In genomic region chr6:115135332-115135649, GRCm38 (mm10) we compare ENCODE assay signal across 8 mouse cellular contexts. TPM values are rescaled to one million over a fixed set of nuclear protein-coding genes. Genes with fewer than 3 reads are reported as not detected.
DNase-seq lines count a peak whose midpoint lies in the region; ATAC-seq and TF ChIP-seq lines count a peak whose summit lies in the region.

No protein-coding gene starts in this region.

- TF ChIP-seq EP300 in liver, postnatal 0 days (IDR thresholded peaks at IDR 0.05; ENCODE audit: low read depth) = no peak

- DNase-seq in heart, adult 8-10 months (ENCODE audit: low spot score) = no peak
- peak; percentile 7 for DNase-seq in R1 (ENCODE audit: low read depth, low spot score)
- DNase-seq in liver, postnatal 0 days = no peak
- no peak for DNase-seq in urinary bladder, postnatal 14 days (ENCODE audit: low spot score)
- DNase-seq in layer of hippocampus, postnatal 10 days (ENCODE audit: low spot score in 2 of 2) = no peak

- peaks cover 3% of the 10 kb centered on the region; the same call in 1 of the 2 replicates for H3K9me3 ChIP-seq in heart, embryonic 16.5 days (replicated peaks; ENCODE audit: control insufficient read depth, low read length)
- no peaks in the 10 kb centered on the region for H3K9me3 ChIP-seq in forebrain, embryonic 15.5 days
- H3K9me3 ChIP-seq in liver, postnatal 0 days (ENCODE audit: low read length) = no peaks in the 10 kb centered on the region

- no peak for TF ChIP-seq CTCF in liver, postnatal 0 days (IDR thresholded peaks at IDR 0.05; ENCODE audit: low read depth)

- peak overlapping the region; percentile 44 for H3K9ac ChIP-seq in heart, embryonic 16.5 days (ENCODE audit: low read length)
- peak overlapping the region; percentile 83 for H3K9ac ChIP-seq in forebrain, embryonic 15.5 days (replicated peaks)
- peak overlapping the region; percentile 34; the same call in 1 of the 2 replicates for H3K9ac ChIP-seq in liver, postnatal 0 days (replicated peaks)

- no peak overlapping the region for H3K27ac ChIP-seq in heart, embryonic 16.5 days (ENCODE audit: low read length)
- H3K27ac ChIP-seq in forebrain, embryonic 15.5 days (replicated peaks) = peak overlapping the region; percentile 51
- H3K27ac ChIP-seq in liver, postnatal 0 days (ENCODE audit: low read depth) = no peak overlapping the region

- H3K4me1 ChIP-seq in heart, embryonic 16.5 days (ENCODE audit: control insufficient read depth, insufficient read depth, low read length) = no peaks in the 10 kb centered on the region
- H3K4me1 ChIP-seq in forebrain, embryonic 15.5 days = peaks cover 10% of the 10 kb centered on the region; the same call in 1 of the 2 replicates
- H3K4me1 ChIP-seq in liver, postnatal 0 days (ENCODE audit: insufficient read depth) = peaks cover 6% of the 10 kb centered on the region; the same call in 1 of the 2 replicates

- ATAC-seq in heart, embryonic 16.5 days (replicated peaks; ENCODE audit: extremely low read depth, insufficient read depth, low FRiP score) = no peak
- ATAC-seq in forebrain, embryonic 15.5 days (replicated peaks) = no peak
- ATAC-seq in liver, postnatal 0 days = no peak
- ATAC-seq in activated CD4-positive, CD25-positive, alpha-beta regulatory T cell, adult 4 months = no peak

- peak overlapping the region; percentile 72 for H3K4me2 ChIP-seq in heart, embryonic 16.5 days (ENCODE audit: low read depth, low read length)
- H3K4me2 ChIP-seq in forebrain, embryonic 15.5 days (replicated peaks) = peak overlapping the region; percentile 77
- peak overlapping the region; percentile 77 for H3K4me2 ChIP-seq in liver, postnatal 0 days (ENCODE audit: low read depth, low read length)

- H3K36me3 ChIP-seq in heart, embryonic 16.5 days (ENCODE audit: control insufficient read depth, insufficient read depth) = no peaks in the 10 kb centered on the region
- no peaks in the 10 kb centered on the region for H3K36me3 ChIP-seq in forebrain, embryonic 15.5 days
- H3K36me3 ChIP-seq in liver, postnatal 0 days (replicated peaks; ENCODE audit: insufficient read depth, low read length) = no peaks in the 10 kb centered on the region

- peak overlapping the region; percentile 60 for H3K4me3 ChIP-seq in heart, embryonic 16.5 days (ENCODE audit: low read length)
- H3K4me3 ChIP-seq in forebrain, embryonic 15.5 days = peak overlapping the region; percentile 88
- peak overlapping the region; percentile 48 for H3K4me3 ChIP-seq in liver, postnatal 0 days (ENCODE audit: low read depth, low read length)

- WGBS in heart, embryonic 16.5 days = 2% methylated on average over 27 of the region's 27 CpGs
- WGBS in forebrain, embryonic 15.5 days = 2% methylated on average over 27 of the region's 27 CpGs
- WGBS in liver, postnatal 0 days (ENCODE audit: insufficient replicate concordance) = 3% methylated on average over 27 of the region's 27 CpGs

- peaks cover 23% of the 10 kb centered on the region for H3K27me3 ChIP-seq in heart, embryonic 16.5 days (ENCODE audit: control insufficient read depth, insufficient read depth, low read length)
- no peaks in the 10 kb centered on the region for H3K27me3 ChIP-seq in forebrain, embryonic 15.5 days
- peaks cover 40% of the 10 kb centered on the region for H3K27me3 ChIP-seq in liver, postnatal 0 days (ENCODE audit: insufficient read depth, low read length)

RNA-seq across cellular contexts. Expression of gene Syn2, which starts 0.6 kb away (rescaled TPM):
- polyA plus RNA-seq in heart, embryonic 16.5 days (2015; fragmentation: Nextera tagmentation; extraction: Ambion mirVana) = 1.3 and 1.8 TPM in 2 replicates
- 1 to 10 TPM; 3.5 to 6.2 (median 4.6) TPM for total RNA-seq in heart, adult 8-10 months (2022)
- polyA plus RNA-seq in forebrain, embryonic 15.5 days (2015; fragmentation: Nextera tagmentation; extraction: Ambion mirVana) = 34.2 and 34.8 TPM in 2 replicates
- polyA plus RNA-seq in liver, postnatal 0 days (2015; fragmentation: Nextera tagmentation; extraction: Ambion mirVana) = 0.20 and 0.21 TPM in 2 replicates
- polyA plus RNA-seq in activated CD4-positive, CD25-positive, alpha-beta regulatory T cell, adult 4 months (2017; shearing (Covaris generic)) = not detected
- 100 to 1,000 TPM; 429 to 484 TPM for total RNA-seq in layer of hippocampus, postnatal 10 days (2021)

Comparison
In these comparisons a context has a peak if more than half of its experiments do, and no peak if none do; other contexts are left out.
1. RNA of gene Syn2, which starts 0.6 kb away (polyA plus RNA-seq): 34.2 to 34.8 TPM in forebrain, embryonic 15.5 days; 1.3 to 1.8 TPM in heart, embryonic 16.5 days, 0.20 to 0.21 TPM in liver, postnatal 0 days and not detected in activated CD4-positive, CD25-positive, alpha-beta regulatory T cell, adult 4 months; every median in the first group is over 10 times any median in the second.
2. Peak in every context shown above with its lines, with median percentiles within 50 percentile points of each other: H3K4me2 ChIP-seq, H3K4me3 ChIP-seq and H3K9ac ChIP-seq.